Mouse (Mus musculus) myocyte (in vitro differentiated cells): ENCODE data around the gene Cdhr3.

ENCODE experiments used
- CEBPB ChIP-seq: IDR thresholded peaks from 2 replicates; pipeline ENCODE4 v1.6.1; 2011; ENCODE audit warnings: mild to moderate bottlenecking, moderate library complexity; ENCODE audit not compliant: poor library complexity, insufficient read depth, severe bottlenecking
- E2F4 ChIP-seq: IDR thresholded peaks from one replicate; pipeline ENCODE4 v1.6.1; 2011; ENCODE audit warnings: mild to moderate bottlenecking, control low read depth, moderate library complexity; ENCODE audit not compliant: insufficient read depth
- MAX ChIP-seq: IDR thresholded peaks from one replicate; pipeline ENCODE4 v1.6.1; 2011; ENCODE audit warnings: low read depth, mild to moderate bottlenecking, control low read depth
- MYOD1 ChIP-seq, 3 experiments: IDR thresholded peaks; one replicate each; pipeline ENCODE4 v1.6.1; 2011; ENCODE audit warnings: control low read depth in 2 of 3, low read depth in 2 of 3, mild to moderate bottlenecking in 2 of 3, moderate library complexity in 1 of 3; ENCODE audit not compliant: insufficient read length in 2 of 3, control insufficient read depth in 1 of 3
- MYOG ChIP-seq, 3 experiments: IDR thresholded peaks; one replicate each; pipeline ENCODE4 v1.6.1; 2011; ENCODE audit warnings: control low read depth in 2 of 3, low read depth in 2 of 3, mild to moderate bottlenecking in 2 of 3; ENCODE audit not compliant: insufficient read length in 2 of 3, control insufficient read depth in 1 of 3, insufficient read depth in 1 of 3
- POLR2A ChIP-seq: IDR thresholded peaks from one replicate; pipeline ENCODE4 v1.6.1; 2011; ENCODE audit warnings: low read depth, mild to moderate bottlenecking, control low read depth, moderate library complexity; ENCODE audit not compliant: insufficient read length
- TCF12 ChIP-seq: IDR thresholded peaks from one replicate; pipeline ENCODE4 v1.6.1; 2011; ENCODE audit warnings: mild to moderate bottlenecking, control low read depth; ENCODE audit not compliant: poor library complexity, insufficient read depth, severe bottlenecking
- USF1 ChIP-seq: IDR thresholded peaks from one replicate; pipeline ENCODE4 v1.6.1; 2011; ENCODE audit warnings: low read depth, mild to moderate bottlenecking, control low read depth, moderate library complexity

DNA sequence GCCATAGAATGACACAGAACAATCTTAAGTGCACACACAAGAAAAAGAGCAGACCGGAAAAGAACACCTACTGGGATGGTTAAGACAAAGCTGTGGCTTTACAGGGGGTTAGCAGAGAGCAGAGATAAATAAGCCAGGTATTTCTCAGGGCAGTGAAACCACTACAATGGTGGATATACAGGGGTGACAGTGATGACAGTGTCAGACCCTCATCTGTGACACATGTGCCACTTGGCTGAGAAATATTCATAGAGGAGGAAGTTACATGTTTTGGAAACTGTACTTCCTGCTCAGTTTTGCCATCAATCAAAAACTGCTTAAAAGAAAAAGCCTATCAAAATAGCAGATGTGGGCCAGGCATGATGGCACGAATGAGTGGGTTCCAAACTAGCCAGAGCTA, 35.4 kb upstream of the Cdhr3 start:
- TF ChIP-seq POLR2A = no peak
- TF ChIP-seq MYOD1 (IDR thresholded peaks at IDR 0.05; ENCODE audit: control insufficient read depth in 1 of 3, insufficient read length in 2 of 3, low read depth in 2 of 3) = no peak
- TF ChIP-seq MYOG (IDR thresholded peaks at IDR 0.05; ENCODE audit: control insufficient read depth in 1 of 3, insufficient read depth in 1 of 3, insufficient read length in 2 of 3, low read depth in 2 of 3) = no peak
- TF ChIP-seq TCF12 = no peak
- TF ChIP-seq USF1 = no peak
- TF ChIP-seq MAX = no peak
- TF ChIP-seq E2F4 = no peak
- no peak for TF ChIP-seq CEBPB
